Mouse (Mus musculus) thymus, adult 2 months (tissue): ENCODE measurements at regions not wholly inside any gene's neighbourhood (a gene's known extent, or its start where the extent isn't known, plus 50 kb on each side); places are given as distances from the start of the nearest gene placed in this dataset.

Experiments used
- CTCF ChIP-seq: fragments of 200-500 bp; IDR thresholded peaks from 2 replicates; pipeline ENCODE4 v1.5.1; 2012; ENCODE audit warnings: mild to moderate bottlenecking, control low read depth, low read length, moderate library complexity, borderline replicate concordance; ENCODE audit not compliant: control insufficient read depth, poor library complexity, insufficient read depth; ENCODE audit errors: extremely low read depth
- POLR2A ChIP-seq: fragments of 200-500 bp; IDR thresholded peaks from 2 replicates; pipeline ENCODE4 v1.6.1; 2012; ENCODE audit warnings: mild to moderate bottlenecking, low read length, control low read depth, moderate library complexity; ENCODE audit not compliant: control insufficient read depth, poor library complexity, insufficient read depth; ENCODE audit errors: extremely low read depth

DNA sequence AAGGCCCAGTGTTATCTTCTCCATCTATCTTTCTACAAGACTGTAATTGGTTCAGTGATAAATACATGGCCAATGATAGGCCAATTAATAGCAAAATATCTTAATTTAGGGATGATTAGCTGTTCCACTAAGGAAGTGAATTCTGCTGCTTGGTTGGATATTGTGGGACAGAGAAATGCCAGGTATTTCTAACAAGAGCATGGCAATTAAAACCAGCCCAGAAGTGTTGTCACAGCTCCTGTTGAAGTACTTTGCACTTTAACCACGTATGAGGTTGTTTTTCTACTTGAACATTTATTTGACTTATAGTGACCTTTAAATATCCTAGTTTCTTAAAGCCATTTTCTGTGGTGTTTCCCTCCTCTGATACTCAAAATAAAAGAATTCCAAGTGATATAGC is 65.7 kb upstream of the Acsl4 start:
- TF ChIP-seq POLR2A (no peak), CTCF (no peak)
